Mouse (Mus musculus) mouse embryonic stem cell (cell line): ENCODE results near the gene Ddx56.
"Not testable (repeated sequence)": the region's sequence is repeated elsewhere in the genome, so short reads cannot be mapped to it uniquely, and the experiment has no call there.

ENCODE experiments used
- in situ Hi-C, 2 experiments: fragments of 300-500 bp; cut with MboI; formaldehyde crosslinking; loops; 1 replicate in 1 of 2; 3 replicates in 1 of 2; pipeline ENCODE4 v1.14.3; 2019 to 2020; ENCODE audit warnings: low sequenced_read_pairs in 2 of 2, low pct_unique_long_range_greater_than_20kb in 1 of 2, mixed read lengths in 1 of 2; ENCODE audit not compliant: unreplicated experiment in 1 of 2

The Ddx56 gene

GRCm38 (mm10) chr11:6274387-6275093 lies 7.0 kb upstream of the Ddx56 start, which contains the start of gene Tmed4:
Gene Tmed4 (minus strand): TSS chr11:6274870.
- in situ Hi-C loops, result no loop called here

DNA sequence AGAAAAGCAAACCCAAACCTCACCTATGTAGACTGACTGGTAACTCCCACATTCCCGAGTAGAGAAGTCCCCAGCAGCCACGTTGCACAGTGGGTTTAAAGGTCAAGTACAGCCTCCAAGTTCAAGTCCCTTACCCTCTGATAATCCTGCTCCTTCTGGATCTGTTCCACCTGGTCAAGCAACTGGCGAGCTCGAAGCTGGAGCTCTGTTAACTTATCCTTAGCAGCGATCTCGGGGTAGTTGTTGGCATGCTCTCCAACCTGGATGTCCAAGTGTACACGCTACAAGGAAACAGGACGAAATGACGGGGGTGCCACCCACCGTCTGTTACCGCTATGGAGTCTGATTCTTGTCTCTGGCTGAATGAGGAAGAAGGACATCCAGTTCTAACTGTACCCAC lies 6.0 kb upstream of the Ddx56 start:
- in situ Hi-C loops, result no loop called here

- in situ Hi-C loops, result loop anchor here in 1 of 2 experiments (10.0 kb wide), 1 partner anchor 272 kb away; no protein-coding TSS in a partner anchor
Measured at GRCm38 (mm10) chr11:6266621-6267020, 951 bp downstream of the Ddx56 start.

- in situ Hi-C loops, result loop anchor here in 1 of 2 experiments (10.0 kb wide), 1 partner anchor 267 kb away; no protein-coding TSS in a partner anchor
Measured at GRCm38 (mm10) chr11:6261434-6262082, 6.0 kb downstream of the Ddx56 start.

GRCm38 (mm10) chr11:6259413-6259812 lies 8.2 kb downstream of the Ddx56 start:
- in situ Hi-C loops, result no loop called here

DNA sequence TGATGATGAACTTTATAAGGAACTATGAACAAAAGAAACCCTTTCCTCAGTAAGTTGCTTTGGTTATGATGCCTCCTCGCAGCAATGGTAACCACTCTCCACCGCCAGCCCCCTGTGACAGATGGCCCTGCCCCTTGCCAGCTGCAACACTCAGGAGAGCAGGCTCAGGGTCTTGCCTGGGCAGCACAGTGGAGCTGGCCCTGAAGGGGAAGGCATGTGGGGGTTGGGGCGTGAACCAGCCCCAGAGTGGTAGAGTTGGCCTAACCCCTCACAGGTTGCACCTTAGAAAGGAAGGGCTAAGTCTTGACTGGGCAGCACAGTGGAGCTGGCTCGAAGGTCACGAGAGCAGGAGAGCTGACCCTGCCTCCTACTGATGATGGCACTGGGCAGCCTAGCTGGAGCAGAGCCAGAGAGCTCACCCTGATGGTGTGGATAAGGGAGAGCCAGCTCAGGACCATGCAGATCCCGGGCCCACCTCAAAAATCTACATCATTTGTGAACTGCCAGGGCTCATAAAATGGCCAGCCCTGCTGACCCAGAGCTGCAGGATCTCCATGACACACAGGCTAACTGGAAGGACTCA lies 11.0 kb downstream of the Ddx56 start:
- in situ Hi-C loops, result no loop called here

- in situ Hi-C loops, result not testable (repeated sequence)
Measured at GRCm38 (mm10) chr11:6254602-6255001, 13.0 kb downstream of the Ddx56 start.

GRCm38 (mm10) chr11:6252824-6253223 lies 14.7 kb downstream of the Ddx56 start:
- in situ Hi-C loops, result no loop called here

GRCm38 (mm10) chr11:6252248-6252647 lies 15.3 kb downstream of the Ddx56 start:
- in situ Hi-C loops, result no loop called here

DNA sequence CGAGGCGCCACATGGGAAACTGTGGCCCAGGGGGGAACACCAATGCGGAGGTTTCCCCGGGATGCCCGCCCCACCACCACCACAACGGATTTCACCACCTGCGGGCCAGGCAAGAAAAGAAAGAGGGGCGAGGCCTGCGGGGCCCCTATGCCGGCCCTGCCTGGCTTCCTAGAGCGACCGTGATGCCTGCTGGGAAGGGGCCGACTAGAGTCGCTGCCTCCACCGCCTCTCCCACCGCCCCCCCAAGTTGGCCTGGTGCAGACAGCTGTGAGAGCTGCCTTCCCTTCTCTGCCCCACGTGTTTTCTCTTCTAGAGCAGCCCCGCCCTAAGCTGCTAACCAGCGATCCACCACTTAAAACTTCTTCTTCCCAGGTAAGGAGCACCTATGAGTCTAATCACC lies 22.9 kb downstream of the Ddx56 start:
- in situ Hi-C loops, result no loop called here

DNA sequence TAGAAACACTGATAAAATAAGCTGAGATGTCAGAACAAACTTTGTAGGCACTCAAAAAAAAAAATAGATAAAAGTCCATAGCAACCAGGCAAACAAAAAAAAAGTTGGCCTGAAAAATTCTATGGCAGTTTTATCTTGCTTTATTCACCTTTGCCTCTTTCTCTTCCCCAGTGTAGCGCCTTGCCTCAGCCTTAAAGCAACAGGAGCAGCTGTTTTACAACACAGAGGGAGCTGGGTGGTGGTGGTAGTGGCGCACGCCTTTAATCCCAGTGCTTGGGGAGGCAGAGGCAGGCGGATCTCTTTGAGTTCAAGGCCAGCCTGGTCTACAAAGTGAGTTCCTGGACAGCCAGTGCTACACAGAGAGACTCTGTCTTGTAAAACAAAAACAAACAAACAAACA lies 34.5 kb downstream of the Ddx56 start:
- in situ Hi-C loops, result no loop called here

- in situ Hi-C loops, result no loop called here
Measured at GRCm38 (mm10) chr11:6230012-6230411, 37.6 kb downstream of the Ddx56 start, which contains the start of gene Npc1l1. Gene Npc1l1 (minus strand): TSS chr11:6230143.

DNA sequence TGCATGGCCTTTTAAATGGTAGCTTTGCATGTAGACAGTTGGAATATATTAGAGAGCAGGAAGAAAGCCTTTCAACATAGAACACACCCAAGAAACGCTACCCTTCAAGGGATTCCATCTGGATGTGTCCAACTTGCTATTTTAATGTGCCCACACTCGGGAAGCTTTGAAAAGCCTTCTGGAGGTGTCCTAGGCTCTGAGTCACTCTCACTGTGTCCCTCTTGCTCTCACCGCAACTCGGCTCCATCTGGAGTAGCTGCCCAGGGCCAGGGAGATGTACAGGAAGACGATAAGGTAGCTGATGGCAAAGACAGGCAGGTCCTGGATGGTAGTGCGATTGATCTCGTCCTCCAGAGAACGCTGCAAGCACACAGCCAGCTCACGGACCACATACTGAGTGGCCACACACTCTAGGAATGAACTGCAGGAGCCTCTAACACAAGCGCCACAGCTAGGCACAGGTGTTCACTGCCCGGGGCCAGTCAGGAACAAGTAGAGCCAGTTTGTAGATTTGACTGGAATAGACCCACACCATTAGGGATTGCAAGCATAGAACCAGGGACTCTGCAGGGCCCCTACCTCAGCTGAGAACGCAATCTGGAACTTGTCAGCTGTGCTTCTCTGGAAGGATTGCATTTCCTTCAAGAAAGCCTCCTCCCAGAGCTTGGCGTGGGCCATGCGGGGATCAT lies 42.9 kb downstream of the Ddx56 start:
- in situ Hi-C loops, result no loop called here

GRCm38 (mm10) chr11:6222187-6222586 lies 45.4 kb downstream of the Ddx56 start:
- in situ Hi-C loops, result no loop called here

GRCm38 (mm10) chr11:6219967-6220366 lies 47.6 kb downstream of the Ddx56 start:
- in situ Hi-C loops, result no loop called here

- in situ Hi-C loops, result no loop called here
Measured at GRCm38 (mm10) chr11:6218189-6218896, 49.2 kb downstream of the Ddx56 start.

GRCm38 (mm10) chr11:6216834-6217233 lies 50.7 kb downstream of the Ddx56 start:
- in situ Hi-C loops, result no loop called here
